Mouse (Mus musculus) limb, embryonic 14.5 days (tissue): Measurements from ENCODE around the gene Fam129a. TPM values are rescaled to one million over a fixed set of nuclear protein-coding genes. Genes with fewer than 3 reads are reported as not detected.

ENCODE experiments used
- ATAC-seq: fragments of 200-750 bp; cut with Nextera tagmentation; 2 replicates; pipeline ENCODE4 v1.8.0; 2017; ENCODE audit warnings: low read depth, moderate number of reproducible peaks, moderate TSS enrichment; ENCODE audit not compliant: low FRiP score
- DNase-seq: peaks from one replicate; pipeline ENCODE4 v3.0.0-alpha.2; 2015; ENCODE audit warnings: low spot score
- H3K27ac ChIP-seq: fragments of 300-500 bp; sonication (generic); replicated peaks from 2 replicates; pipeline ENCODE4 v1.5.1; 2014; ENCODE audit warnings: low read depth, mild to moderate bottlenecking, low read length, moderate library complexity, mixed read lengths
- H3K27me3 ChIP-seq: fragments of 300-500 bp; sonication (generic); 2 replicates; pipeline ENCODE4 v1.6.1; 2014; ENCODE audit warnings: low read length, mixed read lengths; ENCODE audit not compliant: control insufficient read depth, insufficient read depth
- H3K36me3 ChIP-seq: fragments of 300-500 bp; sonication (generic); 2 replicates; pipeline ENCODE4 v1.6.1; 2014; ENCODE audit warnings: mild to moderate bottlenecking, low read length, moderate library complexity, mixed read lengths; ENCODE audit not compliant: control insufficient read depth, insufficient read depth
- H3K4me1 ChIP-seq: fragments of 300-500 bp; sonication (generic); 2 replicates; pipeline ENCODE4 v1.6.1; 2014; ENCODE audit warnings: antibody characterized with exemption, low read length, mixed read lengths; ENCODE audit not compliant: control insufficient read depth, insufficient read depth
- H3K4me2 ChIP-seq: fragments of 300-500 bp; sonication (generic); replicated peaks from 2 replicates; pipeline ENCODE4 v1.6.1; 2014; ENCODE audit warnings: low read depth, mild to moderate bottlenecking, low read length, moderate library complexity; ENCODE audit not compliant: severe bottlenecking
- H3K4me3 ChIP-seq: fragments of 300-500 bp; sonication (generic); replicated peaks from 2 replicates; pipeline ENCODE4 v1.5.1; 2014; ENCODE audit warnings: low read length
- H3K9ac ChIP-seq: fragments of 300-500 bp; sonication (generic); 2 replicates; pipeline ENCODE4 v1.6.1; 2014; ENCODE audit warnings: mild to moderate bottlenecking, low read depth, low read length, moderate library complexity; ENCODE audit not compliant: severe bottlenecking
- H3K9me3 ChIP-seq: fragments of 300-500 bp; sonication (generic); 2 replicates; pipeline ENCODE4 v1.6.1; 2016; ENCODE audit warnings: low read length; ENCODE audit not compliant: control insufficient read depth
- POLR2A ChIP-seq: fragments of 200-500 bp; IDR thresholded peaks from 2 replicates; pipeline ENCODE4 v1.8.0; 2012; ENCODE audit warnings: inconsistent platforms, mild to moderate bottlenecking, moderate library complexity, borderline replicate concordance; ENCODE audit not compliant: insufficient read depth, insufficient read length; ENCODE audit errors: extremely low read depth
- WGBS: fragments of 180-500 bp; shearing (Covaris S2); extraction: QIAGEN DNeasy Blood & Tissue Kit; methylation state at CpG from one replicate; pipeline ENCODE4 v1.1.7; 2014; 5-methylcytosine and 5-hydroxymethylcytosine counted together
- polyA plus RNA-seq, 2 experiments: library from polyadenylated mRNA; depleted of rRNA in 1 of 2; stranded (reverse) in 1 of 2; unstranded in 1 of 2; fragments of >200 nt; fragmentation: Nextera tagmentation in 1 of 2; extraction: Ambion mirVana in 1 of 2; gene quantifications; 2 replicates each; pipeline versions ENCODE4 v1.2.1 to v1.2.3; 2012 to 2014

Gene Fam129a
- polyA plus RNA-seq, 2 experiments, result 11.1 to 14.7 TPM

- no peaks in the 10 kb centered on the region for H3K36me3 ChIP-seq
- H3K9ac ChIP-seq, result no peak overlapping the region
- no peak overlapping the region for H3K27ac ChIP-seq
- H3K4me3 ChIP-seq, result no peak overlapping the region
- H3K4me1 ChIP-seq, result 0 out of 2 replicates have a peak, but pooled peaks cover 4% of the 10 kb centered on the region
- no peak for ATAC-seq
- DNase-seq, result no peak
- H3K4me2 ChIP-seq, result no peak overlapping the region
- no peaks in the 10 kb centered on the region for H3K9me3 ChIP-seq
- no peaks in the 10 kb centered on the region for H3K27me3 ChIP-seq
- 94% methylated on average over 5 of the region's 5 CpGs for WGBS
- TF ChIP-seq POLR2A, result no peak
Measured at GRCm38 (mm10) chr1:151717624-151718023, 146.6 kb downstream of the Fam129a start.

GRCm38 (mm10) chr1:151718575-151718974, 147.6 kb downstream of the Fam129a start:
- ATAC-seq (no peak), DNase-seq (no peak)
- 80% methylated on average over 8 of the region's 8 CpGs for WGBS
- H3K4me2 ChIP-seq, result no peak overlapping the region
- H3K36me3 ChIP-seq, result no peaks in the 10 kb centered on the region
- no peaks in the 10 kb centered on the region for H3K9me3 ChIP-seq
- 0 out of 2 replicates have a peak, but pooled peaks cover 4% of the 10 kb centered on the region for H3K4me1 ChIP-seq
- no peaks in the 10 kb centered on the region for H3K27me3 ChIP-seq
- H3K27ac ChIP-seq, result no peak overlapping the region
- TF ChIP-seq POLR2A, result no peak
- no peak overlapping the region for H3K4me3 ChIP-seq
- no peak overlapping the region for H3K9ac ChIP-seq

- no peak for ATAC-seq
Measured at GRCm38 (mm10) chr1:151719911-151720310, 148.9 kb downstream of the Fam129a start.

GRCm38 (mm10) chr1:151720566-151720965, 149.6 kb downstream of the Fam129a start:
- no peaks in the 10 kb centered on the region for H3K27me3 ChIP-seq
- H3K36me3 ChIP-seq, result no peaks in the 10 kb centered on the region
- H3K4me2 ChIP-seq, result no peak overlapping the region
- H3K4me3 ChIP-seq, result no peak overlapping the region
- H3K27ac ChIP-seq, result no peak overlapping the region
- 0 out of 2 replicates have a peak, but pooled peaks cover 4% of the 10 kb centered on the region for H3K4me1 ChIP-seq
- no peaks in the 10 kb centered on the region for H3K9me3 ChIP-seq
- DNase-seq, result no peak
- no peak overlapping the region for H3K9ac ChIP-seq
- no peak for ATAC-seq
- no peak for TF ChIP-seq POLR2A
- WGBS, result 82% methylated on average over 2 of the region's 2 CpGs

More at GRCm38 (mm10) chr1:151719911-151720310, 148.9 kb downstream of the Fam129a start:
- Histone ChIP-seq H3K9me3 (no peaks in the 10 kb centered on the region), H3K27ac (no peak overlapping the region), H3K9ac (no peak overlapping the region), H3K4me2 (no peak overlapping the region), H3K36me3 (no peaks in the 10 kb centered on the region), H3K4me1 (0 out of 2 replicates have a peak, but pooled peaks cover 4% of the 10 kb centered on the region), H3K4me3 (no peak overlapping the region), H3K27me3 (no peaks in the 10 kb centered on the region)
- 55% methylated on average over 5 of the region's 5 CpGs for WGBS
- no peak for TF ChIP-seq POLR2A
- no peak for DNase-seq

GRCm38 (mm10) chr1:151721357-151721983, 150.5 kb downstream of the Fam129a start:
- Histone ChIP-seq H3K4me3 (no peak overlapping the region), H3K9me3 (no peaks in the 10 kb centered on the region), H3K4me2 (no peak overlapping the region), H3K9ac (no peak overlapping the region), H3K27me3 (no peaks in the 10 kb centered on the region), H3K36me3 (no peaks in the 10 kb centered on the region), H3K27ac (no peak overlapping the region), H3K4me1 (0 out of 2 replicates have a peak, but pooled peaks cover 4% of the 10 kb centered on the region)
- ATAC-seq, result no peak
- WGBS, result 81% methylated on average over 10 of the region's 10 CpGs
- TF ChIP-seq POLR2A, result no peak
- DNase-seq, result no peak
